Mouse (Mus musculus) C2C12 (cell line): ENCODE results near the gene Gm42688. TPM values are rescaled to one million over a fixed set of nuclear protein-coding genes. Genes with fewer than 3 reads are reported as not detected.
A peak's percentile ranks its signal among the peaks of the same experiment; 100 is the strongest.

Experiments
- H3K27me3 ChIP-seq: one replicate; pipeline ENCODE4 v1.6.1; 2011; ENCODE audit not compliant: control insufficient read depth, insufficient read depth, insufficient read length
- H3K36me3 ChIP-seq: one replicate; pipeline ENCODE4 v1.6.1; 2011; ENCODE audit not compliant: control insufficient read depth, insufficient read depth
- H3K4me3 ChIP-seq: one replicate; pipeline ENCODE4 v1.5.1; 2011; ENCODE audit warnings: mild to moderate bottlenecking, control low read depth; ENCODE audit not compliant: poor library complexity, insufficient read depth, severe bottlenecking
- H3K79me2 ChIP-seq: one replicate; pipeline ENCODE4 v1.6.1; 2011; ENCODE audit not compliant: control insufficient read depth, insufficient read depth
- H3K79me3 ChIP-seq: one replicate; pipeline ENCODE4 v1.6.1; 2011; ENCODE audit warnings: low read depth, control low read depth
- H3ac ChIP-seq: one replicate; pipeline ENCODE3; 2011; ENCODE audit warnings: low read depth; ENCODE audit not compliant: control insufficient read depth, insufficient read length
- CEBPB ChIP-seq: IDR thresholded peaks from one replicate; pipeline ENCODE4 v1.6.1; 2011; ENCODE audit warnings: low read depth, mild to moderate bottlenecking, control low read depth, moderate library complexity
- CTCF ChIP-seq: IDR thresholded peaks from one replicate; pipeline ENCODE4 v1.5.1; 2011; ENCODE audit not compliant: control insufficient read depth, insufficient read depth, insufficient read length
- FOSL1 ChIP-seq: IDR thresholded peaks from one replicate; pipeline ENCODE4 v1.8.0; 2011; ENCODE audit warnings: mild to moderate bottlenecking, low read length; ENCODE audit not compliant: poor library complexity, insufficient read depth, severe bottlenecking
- MAX ChIP-seq: IDR thresholded peaks from one replicate; pipeline ENCODE4 v1.6.1; 2011; ENCODE audit warnings: mild to moderate bottlenecking, control low read depth
- MYOD1 ChIP-seq: IDR thresholded peaks from one replicate; pipeline ENCODE4 v1.6.1; 2011; ENCODE audit warnings: low read depth; ENCODE audit not compliant: control insufficient read depth, insufficient read length
- MYOG ChIP-seq: IDR thresholded peaks from one replicate; pipeline ENCODE4 v1.6.1; 2011; ENCODE audit not compliant: control insufficient read depth, insufficient read length; ENCODE audit errors: extremely low read depth
- USF1 ChIP-seq: IDR thresholded peaks from one replicate; pipeline ENCODE4 v1.6.1; 2011; ENCODE audit warnings: low read depth, mild to moderate bottlenecking, control low read depth, moderate library complexity
- polyA plus RNA-seq: library from polyadenylated mRNA; unstranded; fragments of >200 nt; fragmentation: generic; extraction: Trizol; gene quantifications from one replicate; pipeline ENCODE4 v1.2.1, GENCODE M21; 2012; ENCODE audit warnings: missing spikeins

The Gm42688 gene
- polyA plus RNA-seq, 1 experiment = 0.98 TPM

DNA sequence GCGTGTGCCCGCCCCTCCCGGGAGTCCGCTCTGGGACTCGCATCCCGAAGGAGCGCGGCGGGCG is 31.3 kb upstream of the Gm42688 start, which contains the start of gene Tlx2:
TSS of gene Tlx2 (minus strand) at position 47 of the 64 bp plus-strand sequence.
- Histone ChIP-seq H3K4me3 (no peak within 1 kb of the TSS), H3K79me2 (no peaks in the 10 kb centered on the region), H3K79me3 (no peaks in the 10 kb centered on the region), H3K36me3 (no peaks in the 10 kb centered on the region), H3ac (no peak within 1 kb of the TSS), H3K27me3 (peaks cover 65% of the 10 kb centered on the region)
- no peak for TF ChIP-seq MYOD1
- TF ChIP-seq FOSL1 = no peak
- TF ChIP-seq MYOG = no peak
- TF ChIP-seq MAX = no peak
- TF ChIP-seq USF1 = no peak
- no peak for TF ChIP-seq CTCF
- no peak for TF ChIP-seq CEBPB

DNA sequence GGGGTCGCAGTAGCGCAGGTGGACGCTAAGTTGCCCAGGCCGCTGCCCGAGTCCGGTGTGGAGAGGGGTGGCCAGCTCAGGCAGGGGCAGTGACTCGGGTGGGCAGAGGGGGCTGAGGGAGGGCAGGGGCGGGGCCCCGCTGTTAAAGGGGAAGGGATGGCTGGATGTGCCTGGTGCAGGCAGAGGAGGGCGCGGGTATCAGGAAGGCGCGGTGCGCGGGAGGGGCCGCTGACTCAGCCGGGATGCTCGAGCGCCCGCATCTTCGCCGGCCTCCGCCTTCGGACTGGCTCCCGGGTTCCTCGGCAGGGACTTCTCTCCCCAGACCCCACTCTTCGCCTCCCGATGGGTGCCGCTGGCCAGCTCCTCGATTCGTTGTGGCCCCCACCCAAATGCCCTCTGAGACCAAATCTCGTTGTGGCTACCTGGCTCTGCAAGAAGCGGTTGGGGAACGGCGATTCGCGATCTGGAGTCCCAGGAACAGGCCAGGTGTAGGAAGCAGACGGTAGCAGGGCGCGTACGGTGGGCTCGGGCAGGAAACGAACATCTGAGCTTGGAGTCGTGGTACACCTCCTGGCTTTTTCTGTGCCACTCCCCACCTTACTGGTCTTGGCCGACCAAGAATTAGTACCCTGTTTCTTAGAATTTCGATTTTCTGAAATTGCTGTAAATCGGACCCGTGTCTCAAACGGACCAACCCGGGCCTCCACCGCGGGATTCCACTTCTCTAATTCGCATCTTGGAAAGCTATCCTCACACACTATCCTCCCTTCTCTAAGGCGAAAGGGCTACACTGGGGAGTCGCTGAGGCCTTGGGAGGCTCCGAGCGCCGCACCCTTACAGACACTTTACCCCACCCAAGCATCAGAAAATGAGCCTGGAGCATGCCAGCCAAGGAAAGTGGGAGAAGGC is 30.9 kb upstream of the Gm42688 start:
- no peaks in the 10 kb centered on the region for H3K79me2 ChIP-seq
- H3K79me3 ChIP-seq = no peaks in the 10 kb centered on the region
- no peak overlapping the region for H3K4me3 ChIP-seq
- TF ChIP-seq MAX (no peak), FOSL1 (no peak), USF1 (no peak), MYOD1 (no peak), CTCF (no peak), MYOG (no peak), CEBPB (no peak)
- peaks cover 65% of the 10 kb centered on the region for H3K27me3 ChIP-seq
- H3ac ChIP-seq = no peak overlapping the region
- H3K36me3 ChIP-seq = no peaks in the 10 kb centered on the region

DNA sequence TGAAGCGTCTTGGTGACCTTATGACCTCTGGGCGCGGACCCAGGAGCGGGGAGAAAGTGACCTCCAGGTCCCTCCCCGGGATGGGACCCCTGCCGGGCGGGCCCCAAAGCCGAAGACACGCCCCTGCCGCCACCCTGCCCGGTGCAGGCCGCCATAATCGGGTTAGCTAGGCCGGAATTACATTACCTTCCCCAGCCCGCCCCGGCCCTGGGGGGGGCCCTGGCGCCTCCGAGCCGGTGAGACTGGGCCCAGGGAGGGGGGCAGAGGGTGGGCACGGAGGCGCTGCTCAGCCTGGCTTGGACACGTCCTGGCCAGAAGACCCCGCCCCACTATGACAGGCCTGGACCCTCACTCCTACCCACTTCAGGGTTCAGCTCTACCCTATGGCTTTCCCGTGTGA is 30.2 kb upstream of the Gm42688 start:
- Histone ChIP-seq H3K27me3 (peaks cover 62% of the 10 kb centered on the region), H3K79me3 (no peaks in the 10 kb centered on the region), H3K79me2 (no peaks in the 10 kb centered on the region), H3K4me3 (no peak overlapping the region), H3K36me3 (no peaks in the 10 kb centered on the region), H3ac (no peak overlapping the region)
- TF ChIP-seq MYOG (no peak), CTCF (no peak), CEBPB (no peak), FOSL1 (no peak), MYOD1 (no peak), USF1 (no peak), MAX (no peak)

DNA sequence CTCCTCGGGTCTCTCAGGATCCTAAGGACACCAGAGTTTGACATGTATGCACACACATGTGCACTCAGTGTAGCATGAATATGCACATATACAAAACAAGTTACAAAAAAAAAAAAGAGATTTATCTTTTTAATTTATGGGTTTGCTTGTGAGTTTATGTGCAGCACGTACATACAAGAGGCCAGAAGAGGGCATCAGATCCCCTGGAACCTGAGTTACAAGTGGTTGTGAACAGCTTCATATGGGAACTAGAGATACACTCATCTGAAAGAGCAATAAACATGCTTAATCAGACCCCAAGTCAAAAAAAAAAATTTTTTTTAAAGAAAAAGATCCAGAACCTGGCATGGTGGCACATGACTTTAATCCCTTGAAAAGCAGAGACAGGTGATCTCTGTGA is 26.4 kb upstream of the Gm42688 start:
- H3K27me3 ChIP-seq = peaks cover 30% of the 10 kb centered on the region
- H3ac ChIP-seq = no peak overlapping the region
- H3K79me3 ChIP-seq = peaks cover 6% of the 10 kb centered on the region
- no peak overlapping the region for H3K4me3 ChIP-seq
- TF ChIP-seq MYOG = no peak
- no peak for TF ChIP-seq FOSL1
- peaks cover 8% of the 10 kb centered on the region for H3K36me3 ChIP-seq
- peaks cover 14% of the 10 kb centered on the region for H3K79me2 ChIP-seq

DNA sequence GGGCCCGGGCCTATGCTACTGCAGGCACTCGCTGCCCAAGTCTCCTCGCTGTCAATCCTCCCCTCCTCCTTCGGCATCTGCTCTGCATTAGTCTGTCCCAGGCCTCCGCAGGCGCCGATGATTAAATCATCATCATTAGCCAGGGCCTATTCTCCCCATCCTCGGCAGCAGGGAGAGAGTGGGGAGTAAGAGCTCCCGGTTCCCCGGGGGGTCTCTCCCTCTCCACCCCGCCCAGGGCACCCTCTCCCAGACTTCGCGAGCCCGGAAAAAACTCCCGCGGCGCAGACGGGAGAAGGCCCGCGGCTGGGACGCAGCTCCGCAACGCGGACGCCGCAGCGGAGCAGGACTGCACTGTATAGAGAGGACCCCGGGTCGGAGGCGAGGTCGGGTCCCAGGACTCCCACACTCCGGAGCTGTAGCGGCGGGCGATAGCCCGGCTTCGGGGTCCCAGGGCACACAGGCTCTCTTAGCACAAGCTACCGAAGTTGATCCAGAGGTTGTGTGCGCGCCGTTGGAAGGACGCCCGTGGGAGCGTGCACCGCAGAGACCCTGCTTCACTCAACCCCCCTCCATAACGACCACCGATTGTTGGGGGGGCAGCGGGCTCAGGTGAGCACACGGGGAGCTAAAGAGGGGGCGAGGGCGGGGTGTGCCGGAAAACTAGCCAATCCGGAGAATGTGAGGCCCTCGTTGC is 23.6 kb upstream of the Gm42688 start, which contains the start of gene Pcgf1:
TSS of gene Pcgf1 (plus strand) at position 240 of the 694 bp plus-strand sequence.
- H3K79me3 ChIP-seq = peaks cover 6% of the 10 kb centered on the region
- H3K36me3 ChIP-seq = peaks cover 13% of the 10 kb centered on the region
- TF ChIP-seq MYOD1 = no peak
- TF ChIP-seq USF1 = no peak
- TF ChIP-seq CTCF = no peak
- TF ChIP-seq CEBPB = no peak
- TF ChIP-seq MAX = no peak
- TF ChIP-seq FOSL1 = no peak
- TF ChIP-seq MYOG = no peak
- H3K79me2 ChIP-seq = peaks cover 14% of the 10 kb centered on the region
- H3ac ChIP-seq = peak within 1 kb of the TSS; percentile 95
- H3K27me3 ChIP-seq = peaks cover 2% of the 10 kb centered on the region
- peak within 1 kb of the TSS; percentile 80 for H3K4me3 ChIP-seq
